Mouse (Mus musculus): ENCODE data around the gene Tbc1d14. TPM values are rescaled to one million over a fixed set of nuclear protein-coding genes. Genes with fewer than 3 reads are reported as not detected.

Tbc1d14 gene
- total RNA-seq, 2 experiments from 2014 or later: 73.1 to 79.2 TPM

DNA sequence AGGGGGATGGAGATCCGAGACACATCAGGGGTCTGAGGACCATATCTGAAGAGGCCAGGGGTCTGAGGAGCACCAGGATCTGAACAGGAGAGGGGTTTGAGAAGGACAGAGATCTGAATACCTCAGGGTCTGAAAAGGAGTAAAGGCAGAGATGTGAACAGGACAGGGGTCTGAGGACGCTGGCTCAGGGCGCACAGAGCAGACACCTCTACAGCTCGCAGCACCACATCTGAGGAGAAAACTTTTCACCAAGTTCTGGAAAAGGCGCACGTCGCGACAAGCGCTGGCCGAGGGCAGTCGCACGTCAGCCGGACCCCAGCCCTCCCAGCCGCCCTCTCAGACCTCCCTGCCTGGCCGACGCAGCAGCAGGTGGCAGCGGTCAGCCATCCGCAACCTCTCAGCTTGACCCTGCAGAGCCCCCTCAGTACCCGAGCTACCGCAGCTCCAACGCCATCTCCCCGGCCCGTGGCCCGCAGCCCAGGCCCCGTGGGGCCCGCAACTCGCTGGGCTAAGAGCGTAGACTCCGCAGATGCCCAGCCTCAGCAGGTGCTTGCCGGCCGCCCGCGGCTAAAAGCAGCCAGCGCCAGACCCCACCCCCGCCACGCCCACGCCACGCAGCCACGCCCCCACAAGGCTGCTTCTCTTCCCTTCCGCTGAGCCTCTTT lies 11.7 kb downstream of the Tbc1d14 start:
- intact Hi-C loops (cut with DNase I): loop anchor here (5.0 to 10.0 kb wide), 3 partner anchors 99 to 163 kb away; partner anchors contain the start of genes Bloc1s4, Ccdc96, Grpel1 and Tada2b

DNA sequence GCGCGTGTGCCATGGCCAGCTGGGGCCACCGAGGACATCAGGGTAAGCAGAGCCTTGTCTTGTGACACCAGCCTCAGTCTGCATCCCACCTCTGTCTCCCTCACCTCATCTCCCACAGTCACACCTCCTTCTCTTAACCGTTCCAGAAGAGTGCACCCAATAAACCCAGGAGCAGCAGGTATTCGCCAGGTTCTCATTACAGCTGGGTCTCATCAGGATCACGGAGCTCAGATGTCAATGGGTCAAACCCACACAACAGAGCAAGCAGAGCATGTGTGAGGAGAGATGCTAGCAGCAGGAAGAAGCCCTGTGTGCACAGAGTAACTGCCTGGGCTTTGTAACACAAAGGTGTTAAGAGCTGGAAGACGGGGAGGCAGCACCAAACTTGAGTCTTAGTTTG lies 13.1 kb downstream of the Tbc1d14 start:
- intact Hi-C loops (cut with DNase I): loop anchor here (5.0 to 10.0 kb wide), 3 partner anchors 98 to 165 kb away; partner anchors contain the start of genes Bloc1s4, Ccdc96, Grpel1 and Tada2b
- DNase-seq (ENCODE audit: low spot score in 2 of 2): no peak

More for the DNA sequence above, 11.7 kb downstream of the Tbc1d14 start:
- no peak for DNase-seq (ENCODE audit: low spot score in 2 of 2)

DNA sequence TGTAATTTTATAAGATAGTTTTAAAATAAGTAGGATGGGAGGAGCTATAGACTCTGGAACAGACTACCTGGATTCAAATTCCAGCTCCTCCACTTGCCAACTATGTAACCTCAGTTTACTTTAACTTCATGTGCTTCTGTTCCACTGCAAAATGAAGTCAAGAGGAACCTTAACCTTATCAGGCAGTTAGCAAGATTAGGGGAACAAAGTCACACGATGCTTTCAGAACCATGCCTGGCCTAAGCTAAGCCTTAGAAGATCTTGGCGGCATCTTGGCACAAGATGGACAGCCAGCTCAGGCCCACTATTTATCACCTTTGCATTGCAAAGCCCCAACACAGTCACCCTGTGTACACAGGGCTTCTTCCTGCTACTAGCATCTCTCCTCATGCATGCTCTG lies 14.1 kb downstream of the Tbc1d14 start:
- intact Hi-C loops (cut with DNase I): no loop called here

DNA sequence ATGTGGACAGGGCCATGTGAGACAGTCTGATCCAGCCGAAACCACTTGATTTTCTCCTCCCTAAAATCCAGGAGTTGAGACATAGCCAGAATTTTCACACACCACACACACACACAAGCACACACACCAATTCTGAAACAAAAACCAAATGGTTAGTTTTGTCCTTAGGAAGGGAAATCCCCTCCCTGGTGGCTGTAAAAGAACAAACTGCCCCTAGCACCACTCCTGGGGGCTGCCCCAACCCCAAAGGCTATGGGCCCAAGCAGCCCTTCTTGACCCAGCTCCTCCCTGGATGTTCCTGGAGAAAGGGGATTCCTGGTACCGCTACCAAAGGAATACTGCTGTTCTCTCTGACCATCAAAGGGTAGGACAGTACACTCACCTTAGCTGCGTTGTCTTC lies 16.6 kb downstream of the Tbc1d14 start:
- no peak for DNase-seq (ENCODE audit: low spot score in 2 of 2)
- intact Hi-C loops (cut with DNase I): loop anchor here (2.0 kb wide), 1 partner anchor 36 kb away; no protein-coding TSS in a partner anchor

More for the DNA sequence above, 14.1 kb downstream of the Tbc1d14 start:
- DNase-seq (ENCODE audit: low spot score in 2 of 2): no peak

DNA sequence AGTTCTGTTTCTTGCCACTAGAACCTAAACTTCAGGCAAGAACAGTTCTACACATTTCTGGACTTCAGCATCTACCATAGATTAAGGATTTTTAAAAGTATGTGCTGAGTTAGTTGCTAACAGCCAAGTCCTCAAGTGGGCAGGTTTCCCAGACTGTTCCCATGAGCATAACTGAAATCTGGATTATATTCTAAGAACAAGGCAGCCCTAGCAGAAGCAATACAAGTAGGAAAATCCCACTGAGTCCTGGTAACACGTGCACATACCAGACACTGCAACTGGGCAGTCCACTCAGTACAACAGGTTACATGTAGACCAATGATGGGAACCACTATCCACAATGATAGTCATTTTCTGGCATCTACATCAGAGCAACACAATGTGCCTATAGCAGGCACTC lies 17.3 kb downstream of the Tbc1d14 start:
- no peak for DNase-seq (ENCODE audit: low spot score in 2 of 2)
- intact Hi-C loops (cut with DNase I): loop anchor here (2.0 kb wide), 1 partner anchor 35 kb away; no protein-coding TSS in a partner anchor

DNA sequence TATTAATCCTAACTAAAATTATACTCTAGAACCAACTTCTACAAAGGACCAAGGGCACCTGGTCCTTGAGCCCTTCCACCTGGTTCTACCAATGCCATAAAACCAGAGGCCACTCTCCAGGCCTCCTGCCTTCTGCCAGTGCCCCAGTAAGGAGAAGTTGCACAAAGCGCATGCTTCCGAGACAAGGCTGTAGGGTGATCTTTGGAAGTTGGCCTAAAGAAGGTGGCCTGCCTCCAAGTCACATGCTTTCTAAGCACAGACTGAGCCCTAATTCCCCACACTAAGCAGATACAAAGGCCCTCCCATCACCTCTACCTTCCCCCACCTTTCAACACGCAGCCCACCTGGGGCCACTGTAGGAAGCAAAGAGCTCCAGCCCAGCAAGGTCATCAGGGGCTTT lies 17.8 kb downstream of the Tbc1d14 start:
- intact Hi-C loops (cut with DNase I): no loop called here
- DNase-seq (ENCODE audit: low spot score in 2 of 2): no peak

DNA sequence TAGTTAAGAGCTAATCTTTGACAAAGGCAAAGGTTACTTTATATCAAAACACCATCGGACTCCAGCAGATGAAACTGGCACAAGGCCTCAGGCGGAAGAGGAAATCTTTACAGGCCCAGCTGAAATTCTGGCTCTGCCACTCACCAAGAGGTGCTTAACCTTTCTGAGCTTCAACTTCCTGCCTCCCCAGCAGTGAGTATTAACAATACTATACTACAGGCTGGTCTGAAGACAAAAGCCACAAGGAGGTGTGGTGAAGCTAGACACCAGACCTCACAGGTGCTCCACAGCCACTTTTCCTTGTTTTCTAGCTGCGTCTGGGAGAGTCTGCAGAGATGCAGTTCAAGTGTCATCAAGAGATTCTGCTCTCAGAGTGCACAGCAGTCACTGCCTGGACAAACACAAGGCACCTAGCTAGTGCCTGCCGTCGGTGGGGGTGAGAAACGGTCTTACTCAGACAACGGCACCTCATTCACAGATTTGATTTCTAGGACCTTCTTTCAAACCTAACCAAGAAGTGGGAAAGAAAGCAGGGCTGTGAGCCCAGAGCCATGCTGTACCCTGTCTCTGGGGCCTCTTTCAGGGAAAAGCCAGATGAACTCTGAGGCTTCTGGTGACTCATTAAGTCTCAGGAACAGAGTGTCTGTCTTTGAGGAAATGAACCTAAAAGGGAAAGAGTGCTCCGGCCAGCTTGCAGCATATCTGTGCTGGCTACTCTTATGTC lies 18.8 kb downstream of the Tbc1d14 start:
- intact Hi-C loops (cut with DNase I): no loop called here
- DNase-seq (ENCODE audit: low spot score in 2 of 2): no peak

DNA sequence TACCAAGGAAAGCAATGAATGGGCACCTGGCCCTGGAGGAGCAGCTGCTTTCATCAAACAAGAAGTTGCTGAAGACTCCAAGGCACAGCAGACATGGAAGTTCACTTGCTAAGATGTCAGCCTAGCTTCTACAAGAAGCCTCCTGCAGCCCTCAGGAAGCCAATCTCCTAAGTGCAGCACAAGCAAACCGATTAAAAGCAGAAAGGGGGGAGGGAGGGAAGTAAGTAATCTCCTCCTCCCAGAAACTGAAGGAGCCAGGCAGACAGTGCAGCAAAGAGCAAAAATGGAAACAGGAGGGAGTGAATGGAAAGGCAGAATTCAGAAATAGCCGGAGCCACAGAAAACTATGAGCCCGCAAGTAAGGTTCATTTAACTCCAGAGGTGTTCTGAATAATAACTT lies 19.7 kb downstream of the Tbc1d14 start:
- no peak for DNase-seq (ENCODE audit: low spot score in 2 of 2)
- intact Hi-C loops (cut with DNase I): no loop called here

DNA sequence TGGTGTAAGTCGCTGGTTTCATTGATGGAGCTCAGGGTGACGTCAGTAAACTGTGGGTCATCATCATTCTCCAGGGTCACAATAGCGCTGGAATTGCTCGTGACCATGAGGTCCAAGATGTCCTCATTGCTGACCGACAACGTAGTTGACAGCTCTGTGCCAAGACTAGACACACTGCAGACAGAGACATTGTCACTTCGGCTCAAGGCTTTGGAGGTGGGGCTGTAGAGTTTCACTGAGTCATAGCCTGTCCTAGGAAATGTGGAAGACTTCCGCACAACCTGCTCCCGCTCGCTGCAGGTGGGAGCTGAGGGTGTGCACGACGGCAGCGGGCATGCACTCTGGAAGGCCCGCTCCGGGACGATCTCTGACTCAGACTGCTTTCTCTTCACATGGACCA lies 21.7 kb downstream of the Tbc1d14 start:
- intact Hi-C loops (cut with DNase I): no loop called here

DNA sequence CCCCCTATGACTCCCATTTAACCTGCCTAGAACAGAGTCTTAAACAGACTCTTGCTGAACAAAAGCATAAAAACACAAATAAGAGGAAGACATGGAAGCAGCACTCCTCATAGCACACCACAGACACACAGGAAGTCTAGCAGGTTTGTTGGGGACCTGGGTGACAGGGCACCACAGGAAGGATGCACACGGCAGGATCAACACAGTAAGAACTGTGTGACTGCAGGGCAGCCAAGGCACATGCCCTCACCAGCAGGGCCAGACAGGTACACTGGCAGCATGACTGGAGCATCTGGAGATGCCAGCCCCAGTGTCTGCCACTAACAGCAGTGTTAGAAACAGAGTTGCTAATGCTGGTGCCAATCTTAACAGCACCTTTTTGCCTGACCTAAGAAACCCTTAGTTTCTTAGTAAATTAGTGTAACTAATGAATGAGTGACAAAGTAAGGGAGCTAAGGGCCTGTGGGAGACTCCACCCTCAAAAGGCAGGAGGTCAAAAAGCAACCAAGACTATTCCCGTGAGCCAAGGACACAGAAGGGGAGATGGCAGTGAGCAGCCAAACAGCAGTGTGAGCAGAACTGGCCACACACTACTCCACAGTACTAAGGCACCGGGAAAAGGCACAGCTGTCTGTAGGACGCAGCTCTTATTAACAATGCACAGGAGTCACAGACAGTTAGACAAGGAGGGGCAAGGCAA lies 22.4 kb downstream of the Tbc1d14 start:
- intact Hi-C loops (cut with DNase I): no loop called here
- no peak for DNase-seq (ENCODE audit: low spot score in 2 of 2)

More for the DNA sequence above, 21.7 kb downstream of the Tbc1d14 start:
- no peak for DNase-seq (ENCODE audit: low spot score in 2 of 2)

DNA sequence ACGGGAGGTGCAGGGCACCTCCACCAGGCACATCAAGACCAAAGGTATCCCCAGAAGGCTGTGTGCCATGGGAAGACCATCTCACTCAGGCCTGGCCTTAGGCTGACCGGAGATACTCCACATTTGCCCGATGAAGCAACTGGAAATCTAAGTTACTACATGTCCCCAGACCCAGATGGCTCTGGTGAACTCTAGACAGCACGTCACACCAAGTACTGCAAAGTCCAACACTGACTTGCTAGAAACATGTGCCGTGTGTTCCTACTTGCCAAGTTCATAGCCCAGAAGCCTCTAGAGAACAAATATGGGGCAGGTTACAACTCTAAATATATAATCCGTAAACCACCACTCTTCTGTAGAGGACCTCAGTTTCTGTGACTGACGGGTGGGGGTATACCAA lies 23.0 kb downstream of the Tbc1d14 start:
- intact Hi-C loops (cut with DNase I): no loop called here

DNA sequence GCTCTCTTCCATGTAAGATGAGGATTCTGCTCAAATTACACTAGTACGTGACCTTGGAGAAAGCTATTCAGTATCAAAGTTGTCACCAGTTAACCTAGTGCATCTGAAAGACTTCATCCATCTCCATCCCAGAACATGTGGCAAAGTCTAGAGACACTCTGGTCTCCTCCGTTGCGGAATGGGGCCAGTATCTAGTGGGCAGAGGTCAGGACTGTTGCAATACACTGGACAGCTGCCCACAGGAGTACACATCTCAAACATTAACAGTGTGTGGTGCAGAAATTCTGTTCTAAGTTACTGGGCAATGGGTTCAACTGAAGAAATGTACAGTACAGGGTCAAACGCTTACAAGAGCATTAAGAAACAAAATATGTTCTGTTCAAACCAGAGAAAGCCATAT lies 25.0 kb downstream of the Tbc1d14 start:
- DNase-seq (ENCODE audit: low spot score in 2 of 2): no peak
- intact Hi-C loops (cut with DNase I): no loop called here

More for the DNA sequence above, 23.0 kb downstream of the Tbc1d14 start:
- DNase-seq (ENCODE audit: low spot score in 2 of 2): no peak

DNA sequence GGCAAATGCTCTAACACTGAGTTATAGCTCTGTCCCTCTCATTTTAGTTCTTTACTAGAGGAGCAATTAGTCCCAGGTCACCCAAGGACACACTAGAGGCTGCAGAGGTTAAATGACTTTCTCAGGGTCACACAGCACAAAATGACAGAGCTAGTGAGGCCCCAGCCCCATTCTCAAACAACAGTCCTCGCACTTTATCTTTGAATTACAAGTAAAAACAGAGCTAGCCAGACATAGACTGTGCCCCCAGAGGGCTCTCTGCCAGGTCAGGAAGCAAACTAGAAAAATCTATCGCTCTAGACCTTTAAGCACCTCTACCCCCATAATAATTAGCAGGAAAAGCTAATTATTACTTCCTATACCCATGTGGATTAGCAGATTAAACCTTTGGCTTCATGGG lies 25.4 kb downstream of the Tbc1d14 start:
- intact Hi-C loops (cut with DNase I): no loop called here
- no peak for DNase-seq (ENCODE audit: low spot score in 2 of 2)

DNA sequence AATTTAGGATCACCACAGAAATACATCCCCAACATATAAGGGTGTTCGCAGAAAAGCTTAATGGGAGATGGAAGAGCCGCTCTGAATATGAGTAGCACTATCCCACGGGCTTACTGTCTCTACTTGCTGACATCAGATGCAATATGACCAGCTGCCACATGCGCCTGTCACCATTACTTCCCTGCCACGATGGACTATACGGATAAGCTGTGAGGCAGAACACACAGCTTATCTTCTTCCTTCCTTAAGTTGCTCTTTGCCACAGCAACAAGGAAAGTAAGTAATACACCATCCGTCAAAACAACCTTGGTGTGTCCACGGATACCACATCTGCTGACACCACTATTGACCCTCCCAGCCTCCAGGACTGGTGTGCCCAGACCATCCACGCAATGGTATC lies 28.5 kb downstream of the Tbc1d14 start:
- intact Hi-C loops (cut with DNase I): no loop called here
- DNase-seq (ENCODE audit: low spot score in 2 of 2): no peak

DNA sequence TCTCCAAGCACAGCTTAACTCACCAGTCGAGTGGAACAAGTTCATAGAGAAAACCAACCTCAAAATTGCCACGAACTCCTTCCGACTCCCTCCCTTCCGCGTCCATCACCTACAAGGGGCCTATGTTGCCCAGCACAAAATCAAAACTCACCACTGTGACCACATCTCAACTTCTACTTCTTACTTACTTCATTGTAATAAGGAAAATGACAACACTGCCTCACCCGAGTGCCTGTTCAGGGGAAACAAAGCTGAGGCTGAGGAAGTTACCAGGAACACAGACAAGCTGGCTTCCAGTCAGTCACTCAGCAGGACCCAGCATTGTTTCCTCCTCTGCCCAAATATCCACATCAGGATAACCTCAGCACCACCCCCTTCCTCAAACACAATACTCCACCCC lies 29.3 kb downstream of the Tbc1d14 start:
- intact Hi-C loops (cut with DNase I): no loop called here
- DNase-seq (ENCODE audit: low spot score in 2 of 2): no peak

DNA sequence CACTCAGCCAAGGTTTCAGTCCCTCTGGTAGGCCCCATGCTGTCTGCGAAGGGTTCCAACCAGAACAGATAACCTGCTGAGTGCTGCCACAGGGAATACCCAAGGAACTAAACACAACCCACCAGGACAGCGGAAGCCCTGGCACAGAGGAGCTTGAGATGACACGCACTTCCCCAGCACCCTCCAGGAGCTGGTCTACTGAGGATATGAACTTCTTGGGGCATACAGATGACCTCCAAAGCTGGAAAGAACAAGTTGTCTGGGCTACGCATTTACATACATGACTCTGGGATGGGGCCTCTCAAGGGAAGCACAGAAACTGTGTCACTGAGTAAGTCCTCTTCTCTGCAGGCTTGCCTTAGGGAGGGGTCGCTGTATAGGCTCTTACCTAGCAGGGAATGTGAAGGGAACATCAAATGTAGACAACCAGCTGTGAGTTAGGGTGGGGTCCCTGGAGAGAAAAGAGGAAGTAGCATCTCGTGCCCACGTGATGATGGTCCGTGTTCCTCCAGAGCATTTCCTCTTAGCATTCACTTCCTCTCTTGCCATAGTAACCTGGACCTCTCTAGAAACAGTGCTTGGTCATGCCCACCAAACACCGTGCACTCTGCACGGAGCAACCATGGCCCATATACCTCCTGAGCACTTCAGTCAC lies 30.2 kb downstream of the Tbc1d14 start:
- intact Hi-C loops (cut with DNase I): no loop called here
- DNase-seq (ENCODE audit: low spot score in 2 of 2): no peak

DNA sequence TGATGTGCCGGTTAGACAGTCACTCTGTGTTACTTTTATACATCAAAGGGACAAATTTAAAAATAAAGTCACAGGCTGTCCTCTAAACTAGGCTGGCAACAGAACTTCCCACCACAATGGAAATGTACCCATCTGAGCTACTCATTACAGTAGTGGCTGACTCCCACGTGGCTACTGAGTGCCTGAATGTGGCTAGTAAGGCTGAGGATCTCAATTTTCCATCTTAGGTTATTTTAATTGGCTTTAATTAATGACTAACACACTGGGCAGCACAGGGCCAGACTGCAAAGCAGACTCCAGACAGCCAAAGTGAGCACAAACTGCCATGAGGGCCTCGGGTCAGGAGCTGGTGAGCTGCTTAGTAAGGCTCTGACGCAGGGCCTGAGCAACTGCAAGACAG lies 31.6 kb downstream of the Tbc1d14 start:
- peak in 1 of 2 experiments; percentile 36 for DNase-seq (ENCODE audit: low spot score in 2 of 2)
- intact Hi-C loops (cut with DNase I): no loop called here

DNA sequence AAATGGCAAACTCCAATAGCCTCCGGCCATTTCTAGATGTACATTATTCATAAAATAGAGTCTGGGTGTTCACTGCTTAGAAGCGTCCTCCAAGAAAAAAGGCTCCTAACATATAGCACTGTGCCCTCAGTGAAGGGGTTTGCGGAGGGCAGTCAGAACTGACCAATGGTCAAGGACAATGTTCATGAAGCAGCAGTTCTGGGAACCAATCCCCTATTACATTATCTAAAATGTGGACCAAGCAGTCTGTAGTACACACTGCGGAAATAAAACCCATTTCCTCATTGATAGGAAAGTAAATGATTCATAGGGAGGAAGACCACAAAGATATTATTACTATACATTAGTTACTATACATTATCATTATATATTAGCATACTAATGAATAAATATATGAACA lies 32.6 kb downstream of the Tbc1d14 start:
- DNase-seq (ENCODE audit: low spot score in 2 of 2): no peak
- intact Hi-C loops (cut with DNase I): no loop called here

DNA sequence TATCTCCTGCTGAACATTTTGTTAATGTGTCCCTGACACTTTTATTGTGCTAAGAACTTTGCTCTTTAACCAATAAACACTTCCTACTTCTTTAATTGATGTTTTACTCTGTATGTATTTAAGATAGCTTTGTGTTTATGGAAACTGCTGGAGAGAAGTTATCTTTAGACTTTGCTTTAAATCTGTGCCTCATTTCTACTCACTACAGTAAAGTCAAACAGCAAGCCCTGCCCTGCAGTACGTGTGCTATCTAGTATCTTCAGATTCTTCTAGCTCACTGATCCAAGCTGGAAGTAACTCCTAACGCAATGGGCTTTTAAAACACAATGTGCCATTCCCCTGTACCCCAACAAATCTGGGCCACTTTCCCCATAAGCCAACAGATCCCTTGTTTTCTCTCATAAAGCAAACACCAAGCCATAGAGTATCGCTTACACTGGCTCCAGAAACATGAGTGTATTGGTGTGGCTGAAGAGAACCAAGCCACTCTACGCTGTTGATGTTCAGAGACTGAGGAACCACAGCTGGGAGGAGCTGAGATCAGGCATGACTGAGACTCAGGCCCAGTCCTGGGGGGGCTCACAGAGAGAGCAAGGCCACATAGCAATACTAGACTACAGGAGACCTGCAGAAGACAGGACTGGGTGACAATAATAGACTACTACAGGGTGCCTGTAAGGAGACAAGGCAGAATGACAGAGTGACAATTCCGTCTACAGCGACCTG lies 33.4 kb downstream of the Tbc1d14 start:
- DNase-seq (ENCODE audit: low spot score in 2 of 2): no peak
- intact Hi-C loops (cut with DNase I): no loop called here

All from left cerebral cortex, postnatal 36 days (tissue).